Mouse (Mus musculus) lung, adult 18-20 months (tissue): ENCODE data around the gene Rln1.

Source experiments
- DNase-seq, 2 experiments: peaks; one replicate each; pipeline ENCODE4 v3.0.0; 2022; ENCODE audit warnings: mixed read lengths in 2 of 2

Rln1 gene

DNA sequence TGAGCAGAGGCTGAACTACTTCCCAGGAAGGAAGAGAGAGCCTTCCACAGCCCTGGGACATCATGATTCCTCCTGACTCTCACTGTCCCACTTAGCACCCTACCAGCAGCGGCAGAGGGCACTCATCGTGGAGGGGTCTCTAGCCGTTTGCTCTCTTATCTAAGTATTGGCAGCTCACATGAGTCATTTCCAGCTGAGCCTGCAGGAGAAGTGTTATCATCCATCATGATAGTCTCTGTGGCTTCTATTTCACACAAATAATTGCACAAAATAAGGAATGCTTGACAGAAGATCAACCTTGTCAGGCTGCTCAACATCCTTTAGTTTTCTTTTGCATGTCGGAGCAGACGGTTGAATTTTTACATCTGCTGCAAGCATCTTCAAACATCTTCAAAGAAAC, 25.8 kb upstream of the Rln1 start:
- no peak for DNase-seq

DNA sequence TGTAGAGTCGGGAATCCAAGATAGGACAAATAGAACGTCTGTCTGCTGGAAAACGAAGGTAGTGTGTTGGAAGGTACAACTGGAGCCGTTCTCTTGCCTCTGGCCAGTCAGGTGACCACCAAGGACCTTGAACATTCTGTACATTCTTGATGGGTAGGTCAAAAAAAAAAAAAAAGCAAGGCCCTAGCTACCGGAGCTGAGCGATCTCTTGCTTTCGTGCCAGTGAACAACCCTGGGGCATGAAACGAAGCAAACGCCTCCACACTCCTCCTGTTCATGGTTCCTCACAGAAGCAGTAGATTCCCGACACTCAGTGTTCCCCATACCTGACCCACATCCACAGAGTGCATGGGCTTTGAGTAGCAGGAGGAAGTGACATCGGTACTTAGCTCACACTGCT, 21.8 kb upstream of the Rln1 start:
- no peak for DNase-seq

DNA sequence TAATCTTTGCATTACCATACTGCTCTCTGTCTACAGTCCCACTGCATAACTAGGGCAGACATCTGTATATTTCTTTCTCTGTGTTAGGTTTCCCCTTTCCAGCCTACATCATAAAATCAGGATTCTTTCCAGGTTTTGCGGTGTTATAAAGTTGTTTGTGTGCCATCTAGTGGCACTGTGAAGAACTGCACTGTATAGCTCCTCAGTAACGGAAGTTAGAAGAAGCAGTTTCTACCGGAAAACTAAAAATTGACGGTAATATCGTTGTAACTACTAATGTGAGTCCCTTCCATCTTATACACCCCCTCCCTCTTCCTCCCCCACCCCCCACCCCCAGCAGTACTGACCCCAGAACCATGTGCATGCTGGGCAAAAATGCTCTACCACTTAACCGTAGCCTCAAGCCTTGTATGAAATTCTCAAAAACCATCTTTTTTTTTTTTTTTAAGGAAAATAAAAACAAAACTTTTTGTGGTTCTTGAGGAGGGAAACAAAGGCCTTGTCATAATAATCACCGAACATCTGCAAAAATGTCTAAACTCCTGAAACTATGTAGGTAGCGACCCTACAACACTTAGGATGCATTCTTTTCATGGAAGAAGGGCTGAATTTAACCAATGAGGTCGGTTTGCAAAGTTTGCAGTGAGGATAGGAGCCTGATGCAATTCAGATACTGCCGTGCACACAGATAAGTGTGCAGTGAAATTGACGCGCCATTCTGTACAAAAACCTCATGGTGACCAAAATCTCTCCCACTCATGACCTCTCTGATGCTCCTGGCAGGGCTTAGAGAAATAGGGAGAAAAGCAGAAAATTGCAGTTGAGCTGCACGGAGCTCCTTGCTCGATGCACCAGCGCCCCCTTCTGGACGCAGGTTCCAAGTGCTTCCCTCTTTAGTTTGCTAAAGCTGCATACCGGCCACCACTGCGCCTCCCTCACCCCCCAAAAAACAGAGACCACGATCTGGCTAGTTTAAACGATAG, 20.7 kb upstream of the Rln1 start:
- peak; percentile 83 for DNase-seq

DNA sequence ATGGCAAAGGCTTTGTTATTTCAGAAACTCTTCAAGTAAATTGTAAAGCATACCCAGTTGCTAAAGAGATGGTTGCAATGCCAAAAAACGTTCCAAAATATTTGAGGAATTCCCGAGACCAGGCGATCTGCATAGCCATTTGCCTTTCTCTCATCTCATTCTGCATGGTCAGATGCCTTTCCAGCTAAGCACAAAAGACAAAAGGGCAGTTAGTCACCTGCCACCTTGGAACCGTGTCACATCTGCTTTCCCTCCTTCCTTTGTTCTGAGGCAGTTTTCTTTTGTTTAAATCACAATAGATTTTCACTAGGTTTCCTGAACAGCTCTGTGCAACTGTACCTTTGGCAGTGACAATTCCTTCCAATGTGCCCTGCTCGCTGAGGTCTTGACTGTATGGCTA, 16.5 kb upstream of the Rln1 start:
- no peak for DNase-seq

DNA sequence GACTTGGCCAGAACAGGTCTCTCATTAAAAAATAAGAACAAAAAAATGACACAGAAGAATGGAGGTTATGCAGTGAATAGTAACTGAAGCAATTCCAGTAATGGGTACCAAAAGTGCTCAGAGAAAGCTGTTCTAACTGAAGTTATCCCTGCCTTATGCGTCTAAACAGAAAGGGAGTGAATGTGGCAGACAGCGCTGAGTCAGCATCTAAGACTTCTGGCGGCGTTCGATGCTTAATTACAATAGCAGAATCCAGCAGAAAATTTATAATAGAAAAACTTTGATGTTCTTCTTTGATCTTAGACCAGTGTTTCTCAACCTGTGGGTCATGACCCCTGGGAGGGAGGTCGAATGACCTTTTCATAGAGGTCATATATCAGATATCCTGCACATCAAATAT, 11.2 kb upstream of the Rln1 start:
- DNase-seq, result no peak

DNA sequence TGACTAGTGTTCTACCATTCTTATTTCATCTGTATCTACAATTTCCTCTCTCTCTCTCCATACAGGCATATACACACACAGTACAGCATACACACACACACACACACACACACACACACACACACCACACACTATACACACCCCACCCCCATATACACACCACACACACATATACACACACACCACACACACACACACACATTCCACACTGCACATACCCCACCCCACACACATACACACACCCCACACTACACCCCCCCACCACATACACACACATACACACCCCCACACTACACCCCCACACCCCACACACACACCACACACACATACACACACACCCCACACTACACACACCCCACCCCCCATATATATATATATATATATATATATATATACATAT, 10.4 kb upstream of the Rln1 start:
- DNase-seq, result no peak

DNA sequence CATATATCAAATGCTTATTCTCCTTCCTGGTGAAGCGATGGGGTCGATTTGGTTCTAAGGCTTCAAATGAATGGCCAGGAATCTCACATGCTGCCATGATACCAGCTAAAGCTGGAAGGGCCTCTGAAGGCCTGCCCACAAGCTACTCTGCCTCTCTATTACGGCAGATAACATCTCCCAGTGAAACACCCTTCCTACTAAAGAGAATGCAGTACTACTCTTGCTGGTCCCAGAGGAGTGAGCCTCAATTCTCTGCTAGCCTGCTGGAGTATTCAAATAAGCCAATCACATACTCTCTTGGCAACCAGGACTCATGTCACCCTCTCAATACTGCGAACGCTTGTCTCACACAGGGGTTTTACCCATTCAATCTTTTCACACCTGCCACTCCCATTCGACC, 7.8 kb upstream of the Rln1 start:
- no peak for DNase-seq

DNA sequence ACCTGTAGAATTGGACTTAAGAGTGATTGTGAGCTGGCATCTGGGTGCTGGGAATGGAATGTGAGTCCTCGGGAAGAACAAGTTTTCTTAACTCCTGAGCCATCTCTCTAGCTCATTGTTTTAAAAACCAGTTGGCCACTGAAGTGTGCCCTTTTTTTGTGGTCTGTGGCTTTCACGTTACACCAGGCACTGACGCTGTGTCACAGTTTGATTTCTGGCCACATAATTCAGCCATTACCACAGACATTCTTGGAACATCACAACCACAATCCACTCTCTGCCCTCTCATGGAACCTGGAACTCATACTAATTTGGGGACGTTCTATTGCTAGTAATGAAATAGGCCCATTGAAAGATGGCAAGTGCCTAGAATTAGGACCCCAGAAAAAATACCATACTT, 6.6 kb upstream of the Rln1 start:
- no peak for DNase-seq

DNA sequence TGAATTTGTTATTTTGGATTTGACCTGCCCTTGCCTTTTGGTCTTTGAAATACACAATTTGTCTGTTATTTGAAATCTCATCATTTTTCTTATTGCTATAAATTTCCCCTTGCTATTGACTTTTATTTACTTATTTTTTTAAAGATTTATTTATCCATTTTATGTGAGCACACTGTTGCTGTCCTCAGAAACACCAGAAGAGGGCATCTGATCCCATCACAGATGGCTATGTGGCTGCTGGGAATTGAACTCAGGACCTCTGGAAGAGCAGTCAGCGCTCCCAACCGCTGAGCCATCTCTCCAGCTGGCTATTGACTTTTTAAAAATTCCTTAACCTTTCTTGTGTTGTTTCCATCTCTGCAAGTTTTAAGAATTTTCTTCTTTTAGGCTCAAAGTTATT, 2.2 kb upstream of the Rln1 start:
- DNase-seq, result no peak

DNA sequence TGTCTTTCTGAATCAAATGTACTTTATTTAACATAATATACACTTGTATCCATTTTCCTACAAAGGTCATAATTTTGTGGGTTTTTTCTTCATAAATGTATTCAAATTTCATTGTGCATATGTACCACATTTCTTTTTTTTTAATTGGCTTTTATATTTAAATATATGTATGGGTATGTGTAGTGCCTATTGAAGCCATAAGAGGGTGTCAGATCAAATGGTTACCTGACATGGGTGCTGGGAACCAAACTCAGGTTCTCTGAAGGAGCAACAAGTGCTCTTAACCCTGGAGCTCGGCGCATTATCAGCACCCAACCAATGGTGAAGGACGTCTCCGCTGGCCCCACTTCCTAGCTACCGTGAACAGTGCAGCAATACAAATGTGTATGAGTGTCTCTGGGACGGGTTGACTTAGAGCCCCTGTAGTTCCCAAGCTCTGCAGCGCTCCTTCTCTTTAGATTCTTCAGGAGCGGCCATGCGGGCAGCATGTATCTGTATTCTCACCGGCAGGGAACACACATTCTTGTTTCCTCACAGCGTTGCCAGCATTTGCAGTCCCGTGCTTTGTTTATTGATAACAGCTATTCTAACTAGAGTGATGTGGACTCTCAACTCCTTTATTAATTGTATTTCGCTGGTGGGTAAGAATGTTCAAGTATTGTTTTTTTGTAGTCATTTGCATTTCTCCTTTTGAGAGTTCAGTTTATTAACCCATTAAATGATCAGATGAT, 7.5 kb downstream of the Rln1 start:
- DNase-seq, result no peak

DNA sequence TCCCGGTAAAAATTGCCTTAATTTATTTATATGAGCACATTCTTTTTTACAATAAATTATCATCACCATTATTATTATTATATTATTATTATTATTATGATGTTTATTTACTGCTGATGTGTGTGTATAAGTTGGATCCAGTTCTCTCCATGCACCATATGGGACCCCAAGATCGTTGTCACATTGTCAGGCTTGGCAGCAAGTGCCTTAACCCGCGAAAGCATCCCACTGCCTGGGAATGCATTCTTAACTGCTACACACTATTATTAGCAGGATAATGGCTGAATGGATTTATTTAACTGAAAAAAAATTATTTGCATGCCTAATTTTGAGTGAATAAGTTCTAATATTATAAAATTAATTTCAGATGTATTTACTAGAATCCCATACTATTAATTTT, 8.1 kb downstream of the Rln1 start:
- no peak for DNase-seq

DNA sequence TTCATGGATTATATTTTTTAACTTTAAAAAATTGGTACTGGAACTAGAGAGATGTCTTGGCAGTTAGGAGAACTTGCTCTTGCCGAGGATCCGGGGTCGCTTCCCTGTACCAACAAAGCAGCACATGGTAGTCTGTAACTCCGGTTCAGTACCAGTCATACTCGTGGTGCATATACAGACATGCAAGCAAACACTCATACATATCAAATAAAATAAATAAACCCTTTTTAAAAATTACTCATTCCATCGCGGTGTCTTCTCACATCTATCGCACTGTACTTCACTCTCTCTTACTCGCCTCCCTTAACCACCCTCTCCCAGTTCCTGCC, 8.7 kb downstream of the Rln1 start:
- DNase-seq, result no peak

DNA sequence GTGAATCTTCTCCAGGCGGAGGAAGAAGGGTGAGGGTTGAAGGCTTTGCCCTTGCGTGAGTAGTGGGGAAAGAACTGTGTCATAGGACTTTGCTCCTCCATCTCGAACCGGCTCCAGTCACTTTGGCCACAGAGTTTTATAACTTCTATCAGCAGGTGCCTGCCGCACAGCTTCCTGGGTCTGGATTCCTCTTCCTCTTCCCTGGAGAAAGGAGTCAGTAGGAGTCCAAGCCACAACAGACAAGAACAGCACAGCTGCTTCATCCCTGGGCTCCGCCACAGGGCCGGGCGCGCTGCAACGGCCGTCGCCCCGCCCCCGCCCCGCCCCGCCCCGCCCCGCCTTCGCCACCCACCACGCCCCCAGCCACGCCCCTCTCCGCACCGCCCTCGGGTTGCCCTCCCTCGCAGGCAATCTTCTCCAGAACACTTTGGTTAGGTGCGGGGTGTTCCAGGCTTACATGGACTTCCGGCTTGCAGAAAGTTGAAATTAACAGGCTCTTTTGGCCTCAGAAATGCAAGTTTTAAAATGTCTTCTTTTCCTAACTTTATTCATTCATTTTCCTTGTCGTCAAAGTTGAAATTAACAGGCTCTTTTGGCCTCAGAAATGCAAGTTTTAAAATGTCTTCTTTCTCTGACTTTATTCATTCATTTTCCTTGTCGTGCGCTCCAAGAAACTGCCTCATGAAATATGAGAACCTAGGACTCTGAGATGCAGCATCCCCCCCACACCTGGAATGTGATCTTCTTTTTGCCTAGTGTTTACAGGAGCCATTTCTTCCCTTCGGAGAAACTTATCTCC, 9.2 kb downstream of the Rln1 start, which contains the start of gene Insl6:
Gene Insl6 (minus strand): TSS at position 304 of the 799 bp plus-strand sequence.
- peak; percentile 44 to 63 for DNase-seq

DNA sequence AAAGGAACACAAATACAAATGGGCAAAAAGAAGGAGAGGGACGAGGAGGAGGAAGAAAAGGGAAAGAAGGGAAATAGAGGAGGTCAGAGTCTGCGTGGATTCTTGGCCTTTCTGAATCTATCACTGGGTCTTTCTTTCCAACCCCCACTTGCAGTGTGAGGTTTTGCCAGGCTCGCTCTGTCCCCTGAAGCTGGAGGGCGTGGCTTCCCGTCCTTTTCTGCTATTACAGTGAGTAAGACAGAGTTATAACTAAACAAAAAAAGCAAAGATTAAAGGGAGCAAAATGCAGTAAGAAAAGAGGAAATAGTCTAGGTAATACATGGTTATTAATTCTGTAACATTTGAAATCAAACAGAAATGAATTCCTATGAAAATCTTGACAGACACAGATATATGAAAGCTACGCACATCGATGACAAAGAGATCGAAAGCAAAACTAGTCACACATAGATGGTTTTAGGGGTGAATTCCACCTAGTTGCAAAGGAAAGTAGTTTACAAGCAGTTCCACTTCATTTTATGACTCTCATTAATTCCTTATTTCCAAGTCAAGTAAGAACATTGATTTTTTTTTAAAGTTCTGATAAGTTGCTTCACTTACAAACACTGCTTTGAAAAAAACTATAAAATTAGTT, 10.9 kb downstream of the Rln1 start:
- no peak for DNase-seq

DNA sequence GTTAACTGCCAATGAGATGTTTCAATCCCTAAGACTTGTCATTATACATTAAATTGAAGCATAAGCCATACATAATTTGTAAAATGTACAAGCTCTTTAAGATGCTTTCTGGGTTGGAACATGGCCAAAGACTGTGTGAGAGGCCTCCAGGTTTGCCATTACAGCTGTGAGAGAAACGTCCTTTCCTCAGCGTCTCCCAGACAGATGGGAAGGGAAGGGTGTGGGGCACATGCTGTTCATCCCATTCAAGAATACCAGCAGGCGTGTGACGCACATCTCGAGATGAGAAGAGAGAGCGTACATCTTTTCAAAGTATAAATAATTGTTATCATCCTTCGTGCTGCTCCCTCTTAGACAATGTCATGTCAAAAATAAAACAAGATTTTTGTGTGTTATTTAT, 21.8 kb downstream of the Rln1 start:
- no peak for DNase-seq

DNA sequence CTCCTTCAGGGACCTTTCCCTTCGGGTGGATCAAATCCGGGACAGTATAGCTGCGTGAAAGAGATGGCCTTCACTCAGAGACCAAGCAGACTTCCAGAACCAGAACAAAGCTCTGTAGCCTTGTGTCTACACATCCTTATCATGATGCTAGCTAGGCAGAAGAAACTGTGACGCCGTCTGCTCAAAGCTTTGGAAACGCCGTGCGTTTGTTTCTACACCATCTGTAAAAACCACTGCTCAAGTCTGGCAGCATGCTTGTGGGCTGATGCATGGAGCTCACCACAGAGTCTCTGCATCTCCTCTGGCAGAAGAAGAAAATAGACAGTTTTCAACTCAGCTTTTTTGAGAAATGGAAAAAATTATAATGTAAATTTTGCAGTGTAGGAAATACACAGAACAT, 22.7 kb downstream of the Rln1 start:
- DNase-seq, result no peak

DNA sequence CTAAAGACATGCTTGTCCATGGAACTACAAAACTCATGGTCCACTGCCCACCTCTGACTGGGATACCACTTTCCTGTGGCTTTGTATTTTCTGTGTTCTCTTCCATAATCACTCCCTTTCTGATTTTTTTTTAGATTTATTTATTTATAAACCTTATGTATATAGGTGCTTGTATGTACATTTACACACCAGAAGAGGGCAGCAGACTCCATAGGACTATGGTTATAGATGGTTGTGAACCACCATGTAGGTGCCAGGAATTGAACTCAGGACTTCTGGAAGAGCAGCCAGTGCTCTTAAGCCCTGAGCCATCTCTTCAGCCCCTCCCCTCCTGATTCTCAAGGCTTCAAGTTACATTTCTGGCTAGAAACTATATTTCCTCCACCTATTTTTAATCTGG, 25.6 kb downstream of the Rln1 start:
- no peak for DNase-seq

DNA sequence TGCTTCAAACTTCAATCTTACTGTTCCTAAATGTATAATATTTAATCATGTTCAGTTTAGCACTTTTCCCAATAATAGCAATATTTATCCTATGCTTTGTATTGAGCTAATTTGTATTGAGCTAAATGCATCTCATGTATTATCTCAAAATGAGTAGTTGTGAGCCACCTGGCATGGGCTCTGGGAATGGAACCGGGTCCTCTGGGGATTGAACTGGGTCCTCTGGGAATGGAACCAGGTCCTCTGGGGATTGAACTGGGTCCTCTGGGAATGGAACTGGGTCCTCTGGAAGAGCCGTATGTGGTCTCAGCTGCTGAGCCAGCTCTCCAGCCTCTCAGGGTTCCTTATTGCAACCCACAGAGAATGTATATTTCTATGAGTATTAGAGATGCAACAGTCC, 32.4 kb downstream of the Rln1 start:
- DNase-seq, result no peak

DNA sequence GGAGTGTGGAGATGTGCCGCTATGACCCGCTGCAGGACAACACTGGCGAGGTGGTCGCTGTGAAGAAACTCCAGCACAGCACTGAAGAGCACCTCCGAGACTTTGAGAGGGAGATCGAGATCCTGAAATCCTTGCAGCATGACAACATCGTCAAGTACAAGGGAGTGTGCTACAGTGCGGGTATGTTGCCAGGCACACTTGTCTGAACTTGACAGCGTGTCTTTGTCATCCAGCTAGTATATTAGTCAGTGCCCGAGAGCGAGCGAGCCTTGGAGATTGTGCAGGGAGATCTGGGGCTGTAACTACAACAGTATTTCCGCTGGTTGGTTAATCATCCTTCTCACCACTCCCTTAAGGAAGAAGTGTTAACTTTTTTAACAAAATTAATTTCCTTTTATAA, 33.6 kb downstream of the Rln1 start:
- peak in 1 of 2 experiments; percentile 23 for DNase-seq

DNA sequence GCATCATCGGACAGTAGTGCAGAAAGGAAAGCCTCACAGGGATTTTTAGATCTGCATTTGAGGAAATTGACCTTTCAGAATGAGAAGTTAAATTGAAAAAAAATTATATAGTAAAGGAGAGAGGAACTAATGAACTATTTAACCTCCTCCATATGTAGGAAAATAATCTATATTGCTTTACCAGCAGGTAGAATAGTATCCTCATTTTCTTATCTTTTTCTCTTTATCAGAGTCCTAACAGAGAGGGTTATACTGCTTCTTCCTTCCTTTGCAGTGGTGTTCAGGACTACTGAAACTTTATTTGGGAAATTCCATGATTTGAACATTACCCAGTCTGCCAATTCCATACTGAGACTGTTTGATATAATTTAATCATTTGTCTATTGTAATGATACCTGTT, 37.1 kb downstream of the Rln1 start:
- DNase-seq, result no peak

DNA sequence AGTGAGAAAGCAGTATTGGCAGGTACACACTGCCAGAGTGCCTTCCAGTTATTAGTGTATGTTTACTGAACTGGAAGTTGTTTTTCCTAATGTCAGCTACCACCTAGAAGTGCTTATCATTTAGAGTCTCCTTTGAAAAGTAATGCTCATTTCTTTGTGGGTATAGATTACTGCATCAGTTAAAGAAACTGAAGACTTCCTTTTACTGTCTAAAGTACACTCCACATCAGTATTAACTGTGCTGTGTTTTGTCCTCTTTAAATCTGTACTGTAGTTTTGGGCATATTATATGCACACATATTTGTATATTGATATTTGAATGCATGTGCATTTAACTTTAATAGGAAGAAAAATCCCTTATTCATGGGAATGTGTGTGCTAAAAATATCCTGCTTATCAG, 38.3 kb downstream of the Rln1 start:
- no peak for DNase-seq

DNA sequence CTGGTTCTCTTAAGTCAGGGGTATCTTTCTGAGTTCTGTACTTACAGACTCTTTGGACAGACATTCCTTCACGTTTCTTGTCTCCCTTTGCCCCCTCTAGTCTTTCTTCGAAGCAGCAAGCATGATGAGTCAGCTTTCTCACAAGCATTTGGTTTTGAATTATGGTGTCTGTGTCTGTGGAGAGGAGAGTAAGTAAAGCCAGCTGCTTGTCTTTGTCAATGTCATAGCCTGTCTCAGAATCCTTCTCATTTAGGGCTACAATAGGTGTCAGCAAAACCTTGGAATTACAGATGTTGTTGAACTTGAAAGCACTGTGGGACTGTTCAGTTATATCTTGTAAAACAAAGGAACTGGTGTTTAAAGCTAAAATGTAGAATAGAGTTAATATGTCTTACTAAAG, 39.7 kb downstream of the Rln1 start:
- DNase-seq, result no peak

DNA sequence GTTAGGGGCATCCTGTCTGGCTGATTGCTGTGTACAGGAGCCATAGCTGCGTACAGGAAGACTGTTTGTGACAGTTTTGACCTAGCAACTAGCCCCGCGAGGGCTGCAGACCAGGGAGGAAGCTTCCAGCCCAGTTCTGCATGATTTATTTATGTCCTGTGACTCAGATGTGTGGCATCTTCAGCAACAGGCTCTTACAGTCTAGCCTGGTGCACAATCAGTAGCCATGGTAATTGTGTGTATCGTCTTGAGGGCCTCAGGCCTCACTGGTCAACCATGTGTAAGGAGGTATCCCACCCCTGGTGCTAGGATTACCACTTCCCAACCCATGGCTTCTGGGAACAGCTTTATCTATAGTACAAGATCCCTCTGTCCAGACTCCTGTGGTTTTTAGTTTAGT, 41.9 kb downstream of the Rln1 start:
- no peak for DNase-seq
